Mouse (Mus musculus) heart, postnatal 0 days (tissue): Measurements from ENCODE around the gene Hnf4a.

Experiments used
- CTCF ChIP-seq: IDR thresholded peaks from 2 replicates; pipeline ENCODE4 v1.5.1; 2016; ENCODE audit warnings: antibody characterized with exemption, control low read depth, low read depth
- EP300 ChIP-seq: IDR thresholded peaks from 2 replicates; pipeline ENCODE4 v1.6.1; 2016; ENCODE audit warnings: antibody characterized with exemption, low read depth

GRCm38 (mm10) chr2:163462386-163462785, 44.2 kb upstream of the Hnf4a start:
- TF ChIP-seq CTCF (no peak), EP300 (no peak)
